Mouse (Mus musculus) ES-Bruce4 (cell line): ENCODE data around the gene Efcab2.

Experiments
- CTCF ChIP-seq: IDR thresholded peaks from one replicate; pipeline ENCODE4 v1.8.1; 2011; ENCODE audit warnings: low read depth, low read length
- POLR2A ChIP-seq: IDR thresholded peaks from one replicate; pipeline ENCODE4 v1.8.1; 2011; ENCODE audit warnings: low read length; ENCODE audit not compliant: insufficient read depth

GRCm38 (mm10) chr1:178379224-178379623 is 26.7 kb upstream of the Efcab2 start:
- TF ChIP-seq CTCF (no peak), POLR2A (no peak)
